Comparison of ENCODE assay signal across 14 mouse cellular contexts in genomic region chr9:37075903-37076302, GRCm38 (mm10).
DNase-seq lines count a peak whose midpoint lies in the region; ATAC-seq and TF ChIP-seq lines count a peak whose summit lies in the region.
"Had no signal": no experiment of that assay in that cellular context is flagged by ENCODE, and none has a peak within 500 bp of the region (broad histone marks: within the 10 kb centered on the region; RNA-seq: fewer than 3 reads in every experiment).

No protein-coding gene starts in this region.

- WGBS in hindbrain, embryonic 12.5 days: 37% methylated on average over 4 of the region's 4 CpGs
- WGBS in hindbrain, postnatal 0 days: 35% methylated on average over 4 of the region's 4 CpGs
- 34% methylated on average over 4 of the region's 4 CpGs for WGBS in forebrain, embryonic 13.5 days
- WGBS in neural tube, embryonic 12.5 days: 31% methylated on average over 4 of the region's 4 CpGs

- no peak overlapping the region for H3K9ac ChIP-seq in hindbrain, embryonic 12.5 days
- H3K9ac ChIP-seq in hindbrain, postnatal 0 days (replicated peaks; ENCODE audit: low read length): no peak overlapping the region
- peak overlapping the region; percentile 38; the same call in 1 of the 2 replicates for H3K9ac ChIP-seq in forebrain, embryonic 13.5 days
- H3K9ac ChIP-seq in neural tube, embryonic 12.5 days: no peak overlapping the region
- H3K9ac ChIP-seq: heart, embryonic 13.5 days had no signal

- TF ChIP-seq CTCF in hindbrain, postnatal 0 days (IDR thresholded peaks at IDR 0.05; ENCODE audit: low read depth): no peak
- no peak for TF ChIP-seq CTCF in cortical plate, adult 2 months (IDR thresholded peaks at IDR 0.05; ENCODE audit: extremely low read depth, insufficient read depth, low read length)

- DNase-seq in hindbrain, postnatal 0 days (ENCODE audit: low spot score): no peak
- no peak for DNase-seq in adrenal gland, postnatal 10 days
- no peak for DNase-seq in natural killer cell, adult 2 months (ENCODE audit: low spot score in 2 of 2)
- DNase-seq in spleen, postnatal 14 days (ENCODE audit: low spot score in 2 of 2): no peak
- DNase-seq: cerebellum, adult 11 months; kidney, adult 9 months; lung, postnatal 14 days; right cerebral cortex, postnatal 14 days had no signal

- peaks cover 31% of the 10 kb centered on the region for H3K4me1 ChIP-seq in hindbrain, embryonic 12.5 days
- peaks cover 16% of the 10 kb centered on the region for H3K4me1 ChIP-seq in hindbrain, postnatal 0 days (ENCODE audit: insufficient read depth, low read length)
- H3K4me1 ChIP-seq in cortical plate, adult 2 months (ENCODE audit: control insufficient read depth, insufficient read depth, low read length): peaks cover 13% of the 10 kb centered on the region
- peaks cover 38% of the 10 kb centered on the region for H3K4me1 ChIP-seq in forebrain, embryonic 13.5 days
- H3K4me1 ChIP-seq in neural tube, embryonic 12.5 days: peaks cover 36% of the 10 kb centered on the region

- no peak for TF ChIP-seq POLR2A in cortical plate, adult 2 months (IDR thresholded peaks at IDR 0.05; ENCODE audit: extremely low read depth, insufficient read depth, low read length)

- H3K4me3 ChIP-seq in hindbrain, embryonic 12.5 days: no peak overlapping the region
- no peak overlapping the region for H3K4me3 ChIP-seq in hindbrain, postnatal 0 days (ENCODE audit: low read length)
- no peak overlapping the region for H3K4me3 ChIP-seq in cortical plate, adult 2 months (ENCODE audit: insufficient read depth, low read length)
- no peak overlapping the region for H3K4me3 ChIP-seq in forebrain, embryonic 13.5 days
- H3K4me3 ChIP-seq in neural tube, embryonic 12.5 days: no peak overlapping the region
- H3K4me3 ChIP-seq: erythroblast, embryonic 14.5 days; heart, embryonic 13.5 days had no signal

- H3K9me3 ChIP-seq in hindbrain, embryonic 12.5 days (replicated peaks): no peaks in the 10 kb centered on the region
- no peaks in the 10 kb centered on the region for H3K9me3 ChIP-seq in hindbrain, postnatal 0 days (ENCODE audit: low read length)
- no peaks in the 10 kb centered on the region for H3K9me3 ChIP-seq in forebrain, embryonic 13.5 days (replicated peaks)
- H3K9me3 ChIP-seq in neural tube, embryonic 12.5 days: no peaks in the 10 kb centered on the region
- H3K9me3 ChIP-seq: heart, embryonic 13.5 days had no signal

- H3K36me3 ChIP-seq in hindbrain, embryonic 12.5 days: no peaks in the 10 kb centered on the region
- no peaks in the 10 kb centered on the region for H3K36me3 ChIP-seq in hindbrain, postnatal 0 days (ENCODE audit: insufficient read depth, low read length)
- H3K36me3 ChIP-seq in forebrain, embryonic 13.5 days (ENCODE audit: poor library complexity, severe bottlenecking): no peaks in the 10 kb centered on the region
- no peaks in the 10 kb centered on the region for H3K36me3 ChIP-seq in neural tube, embryonic 12.5 days
- H3K36me3 ChIP-seq: heart, embryonic 13.5 days had no signal

- H3K4me2 ChIP-seq in hindbrain, embryonic 12.5 days (replicated peaks): peak overlapping the region; percentile 33; the same call in 1 of the 2 replicates
- no peak overlapping the region for H3K4me2 ChIP-seq in hindbrain, postnatal 0 days (ENCODE audit: low read depth, low read length)
- peak overlapping the region; percentile 46 for H3K4me2 ChIP-seq in forebrain, embryonic 13.5 days
- H3K4me2 ChIP-seq in neural tube, embryonic 12.5 days (replicated peaks): peak overlapping the region; percentile 23
- H3K4me2 ChIP-seq: heart, embryonic 13.5 days had no signal

- peak overlapping the region; percentile 72; the same call in 1 of the 2 replicates for H3K27ac ChIP-seq in hindbrain, embryonic 12.5 days
- H3K27ac ChIP-seq in hindbrain, postnatal 0 days: no peak overlapping the region
- peak overlapping the region; percentile 66; the same call in 1 of the 2 replicates for H3K27ac ChIP-seq in cortical plate, adult 2 months (ENCODE audit: insufficient read depth, low read length)
- peak overlapping the region; percentile 86 for H3K27ac ChIP-seq in forebrain, embryonic 13.5 days
- H3K27ac ChIP-seq in neural tube, embryonic 12.5 days: no peak overlapping the region
- H3K27ac ChIP-seq: heart, embryonic 13.5 days had no signal

- ATAC-seq in hindbrain, embryonic 12.5 days (ENCODE audit: low FRiP score): peak; percentile 55; the same call in 1 of the 2 replicates
- no peak for ATAC-seq in hindbrain, postnatal 0 days
- ATAC-seq in forebrain, embryonic 13.5 days: peak; percentile 5; the same call in 1 of the 2 replicates
- ATAC-seq in neural tube, embryonic 12.5 days (ENCODE audit: low FRiP score, low read depth): no peak

- no peaks in the 10 kb centered on the region for H3K27me3 ChIP-seq in hindbrain, embryonic 12.5 days
- H3K27me3 ChIP-seq in hindbrain, postnatal 0 days (ENCODE audit: insufficient read depth, low read length): no peaks in the 10 kb centered on the region
- 0 out of 2 replicates have a peak, but pooled peaks cover 5% of the 10 kb centered on the region for H3K27me3 ChIP-seq in forebrain, embryonic 13.5 days
- H3K27me3 ChIP-seq in neural tube, embryonic 12.5 days (replicated peaks): no peaks in the 10 kb centered on the region
- H3K27me3 ChIP-seq: heart, embryonic 13.5 days had no signal

Comparison
In these comparisons a context has a peak if more than half of its experiments do, and no peak if none do; other contexts are left out.
1. ATAC-seq: peak in hindbrain, embryonic 12.5 days (single experiment) and forebrain, embryonic 13.5 days (single experiment); none in hindbrain, postnatal 0 days (single experiment) and neural tube, embryonic 12.5 days (single experiment).
2. H3K27ac ChIP-seq: peak in hindbrain, embryonic 12.5 days (single experiment), cortical plate, adult 2 months (single experiment) and forebrain, embryonic 13.5 days (single experiment); none in hindbrain, postnatal 0 days (single experiment) and neural tube, embryonic 12.5 days (single experiment).